ENCODE assay signal across 21 mouse cellular contexts in genomic region chr7:83392181-83392580, GRCm38 (mm10).
DNase-seq lines count a peak whose midpoint lies in the region; ATAC-seq and TF ChIP-seq lines count a peak whose summit lies in the region.
"Had no signal": no experiment of that assay in that cellular context is flagged by ENCODE, and none has a peak within 500 bp of the region (broad histone marks: within the 10 kb centered on the region; RNA-seq: fewer than 3 reads in every experiment).

No protein-coding gene starts in this region.

- TF ChIP-seq CTCF in lung, embryonic 14.5 days (IDR thresholded peaks at IDR 0.05; ENCODE audit: low read depth) = no peak

- H3K9ac ChIP-seq in heart, embryonic 13.5 days = no peak overlapping the region
- no peak overlapping the region for H3K9ac ChIP-seq in lung, embryonic 14.5 days
- no peak overlapping the region for H3K9ac ChIP-seq in limb, embryonic 15.5 days
- H3K9ac ChIP-seq: hindbrain, embryonic 12.5 days had no signal

- DNase-seq in heart, postnatal 4 days = no peak
- DNase-seq in lung, embryonic 14.5 days = peak; percentile 75
- no peak for DNase-seq in lung, postnatal 10 days
- peak; percentile 20 for DNase-seq in fibroblast of lung, adult 2 months (ENCODE audit: low read depth)
- DNase-seq in left cerebral cortex, postnatal 14 days (ENCODE audit: low spot score in 2 of 2) = no peak
- DNase-seq: adrenal gland, adult 8-10 months; adrenal gland, postnatal 36 days; cerebellum, adult 2 months; cerebellum, postnatal 10 days; gastrocnemius, adult 2 months; gastrocnemius, postnatal 25 days; heart, postnatal 36 days had no signal

- WGBS in heart, embryonic 13.5 days = 75% methylated on average over 2 of the region's 2 CpGs
- WGBS in lung, embryonic 14.5 days = 62% methylated on average over 2 of the region's 2 CpGs
- WGBS in limb, embryonic 15.5 days = 70% methylated on average over 2 of the region's 2 CpGs

- H3K27me3 ChIP-seq in heart, embryonic 13.5 days (replicated peaks) = no peaks in the 10 kb centered on the region
- no peaks in the 10 kb centered on the region for H3K27me3 ChIP-seq in lung, embryonic 14.5 days (ENCODE audit: insufficient read depth, low read length)
- no peaks in the 10 kb centered on the region for H3K27me3 ChIP-seq in limb, embryonic 15.5 days
- H3K27me3 ChIP-seq: CH12.LX; hindbrain, embryonic 12.5 days had no signal

- 0 out of 2 replicates have a peak overlapping the region, but pooled peaks have one; percentile 15 for H3K27ac ChIP-seq in heart, embryonic 13.5 days (replicated peaks)
- no peak overlapping the region for H3K27ac ChIP-seq in lung, embryonic 14.5 days (ENCODE audit: low read depth)
- peak overlapping the region; percentile 35; the same call in 1 of the 2 replicates for H3K27ac ChIP-seq in limb, embryonic 15.5 days
- H3K27ac ChIP-seq: forebrain, embryonic 10.5 days; gastrocnemius, adult 2 months; hindbrain, embryonic 12.5 days had no signal

- no peak for ATAC-seq in heart, embryonic 13.5 days (ENCODE audit: extremely low read depth, insufficient number of reproducible peaks, low FRiP score, low TSS enrichment)
- 0 out of 2 replicates have a peak, but pooled peaks have one; percentile 31 for ATAC-seq in lung, embryonic 14.5 days (ENCODE audit: insufficient read depth)
- peak; percentile 30; the same call in 1 of the 2 replicates for ATAC-seq in limb, embryonic 15.5 days (ENCODE audit: insufficient number of reproducible peaks, low FRiP score, low TSS enrichment, low read depth)
- ATAC-seq: forebrain, embryonic 14.5 days; hindbrain, embryonic 16.5 days; inflammation-experienced regulatory T-cells, adult 6 months; Patski had no signal

- H3K9me3 ChIP-seq in heart, embryonic 13.5 days = no peaks in the 10 kb centered on the region
- no peaks in the 10 kb centered on the region for H3K9me3 ChIP-seq in lung, embryonic 14.5 days (ENCODE audit: low read depth, low read length)
- H3K9me3 ChIP-seq in limb, embryonic 15.5 days = no peaks in the 10 kb centered on the region
- H3K9me3 ChIP-seq: forebrain, embryonic 10.5 days; hindbrain, embryonic 12.5 days had no signal

- no peak overlapping the region for H3K4me3 ChIP-seq in heart, embryonic 13.5 days
- H3K4me3 ChIP-seq in lung, embryonic 14.5 days (ENCODE audit: low read depth, low read length) = no peak overlapping the region
- H3K4me3 ChIP-seq in limb, embryonic 15.5 days = no peak overlapping the region
- H3K4me3 ChIP-seq: forebrain, embryonic 10.5 days; gastrocnemius, adult 2 months; hindbrain, embryonic 12.5 days had no signal

- H3K36me3 ChIP-seq in heart, embryonic 13.5 days = no peaks in the 10 kb centered on the region
- H3K36me3 ChIP-seq in lung, embryonic 14.5 days (ENCODE audit: insufficient read depth) = no peaks in the 10 kb centered on the region
- H3K36me3 ChIP-seq in limb, embryonic 15.5 days = no peaks in the 10 kb centered on the region
- H3K36me3 ChIP-seq: forebrain, embryonic 10.5 days; hindbrain, embryonic 12.5 days had no signal

- intact Hi-C loops in left cerebral cortex, postnatal 14 days (cut with DNase I) = no loop called here

- peaks cover 15% of the 10 kb centered on the region for H3K4me1 ChIP-seq in heart, embryonic 13.5 days
- no peaks in the 10 kb centered on the region for H3K4me1 ChIP-seq in lung, embryonic 14.5 days (ENCODE audit: insufficient read depth)
- peaks cover 18% of the 10 kb centered on the region for H3K4me1 ChIP-seq in limb, embryonic 15.5 days
- H3K4me1 ChIP-seq: hindbrain, embryonic 12.5 days had no signal

- no peak overlapping the region for H3K4me2 ChIP-seq in heart, embryonic 13.5 days
- H3K4me2 ChIP-seq in lung, embryonic 14.5 days = no peak overlapping the region
- H3K4me2 ChIP-seq in limb, embryonic 15.5 days = no peak overlapping the region
- H3K4me2 ChIP-seq: hindbrain, embryonic 12.5 days had no signal

Comparison
In these comparisons a context has a peak if more than half of its experiments do, and no peak if none do; other contexts are left out.
1. DNase-seq: peak in lung, embryonic 14.5 days (single experiment) and fibroblast of lung, adult 2 months (single experiment); none in heart, postnatal 4 days (single experiment), lung, postnatal 10 days (single experiment) and left cerebral cortex, postnatal 14 days (0 of 2).